Comparison of ENCODE assay signal across 15 mouse cellular contexts in genomic region chr9:119993092-119993844, GRCm38 (mm10). TPM values are rescaled to one million over a fixed set of nuclear protein-coding genes. Genes with fewer than 3 reads are reported as not detected.
"Had no signal": no experiment of that assay in that cellular context is flagged by ENCODE, and none has a peak within 500 bp of the region (broad histone marks: within the 10 kb centered on the region; RNA-seq: fewer than 3 reads in every experiment).

No protein-coding gene starts in this region.

- H3K9ac ChIP-seq: limb, embryonic 12.5 days; liver, embryonic 14.5 days; midbrain, embryonic 12.5 days had no signal

- H3K27me3 ChIP-seq: midbrain, embryonic 12.5 days had no signal

- H3K4me2 ChIP-seq: limb, embryonic 12.5 days; midbrain, embryonic 12.5 days had no signal

- H3K9me3 ChIP-seq: limb, embryonic 12.5 days; megakaryocyte, embryonic 14.5 days; midbrain, embryonic 12.5 days had no signal

- H3K27ac ChIP-seq: layer of hippocampus, adult 2 months; limb, embryonic 12.5 days; liver, embryonic 14.5 days; midbrain, embryonic 12.5 days had no signal

- H3K36me3 ChIP-seq: limb, embryonic 12.5 days; midbrain, embryonic 12.5 days had no signal

- H3K4me1 ChIP-seq: limb, embryonic 12.5 days; midbrain, embryonic 12.5 days had no signal

- DNase-seq: kidney, adult 18-20 months; kidney, postnatal 10 days; kidney, postnatal 4 days; liver; lung, adult 2 months; lung, postnatal 36 days; right cerebral cortex, postnatal 25 days had no signal

- H3K4me3 ChIP-seq: layer of hippocampus, adult 2 months; limb, embryonic 12.5 days; midbrain, embryonic 12.5 days had no signal

- ATAC-seq: midbrain, embryonic 16.5 days had no signal

RNA-seq across cellular contexts. Expression of gene Xirp1, which starts 30.1 kb away (rescaled TPM):
- polyA plus RNA-seq: kidney, embryonic 14.5 days; liver, embryonic 14.5 days; midbrain, embryonic 12.5 days; midbrain, embryonic 16.5 days; small intestine, adult 2 months had no signal

RNA-seq across cellular contexts. Expression of gene Ttc21a, which starts 55.9 kb away (rescaled TPM):
- polyA plus RNA-seq: small intestine, adult 2 months had no signal
